Mouse (Mus musculus) bone marrow macrophage, adult 2 months (primary cell): ENCODE results near the gene Soat2.

Experiments used
- CTCF ChIP-seq: IDR thresholded peaks from 2 replicates; pipeline ENCODE4 v1.5.1; 2012; ENCODE audit warnings: low read depth, mild to moderate bottlenecking, low read length, moderate library complexity
- POLR2A ChIP-seq: IDR thresholded peaks from 2 replicates; pipeline ENCODE4 v1.6.1; 2012; ENCODE audit warnings: mild to moderate bottlenecking, low read depth, low read length, borderline replicate concordance

DNA sequence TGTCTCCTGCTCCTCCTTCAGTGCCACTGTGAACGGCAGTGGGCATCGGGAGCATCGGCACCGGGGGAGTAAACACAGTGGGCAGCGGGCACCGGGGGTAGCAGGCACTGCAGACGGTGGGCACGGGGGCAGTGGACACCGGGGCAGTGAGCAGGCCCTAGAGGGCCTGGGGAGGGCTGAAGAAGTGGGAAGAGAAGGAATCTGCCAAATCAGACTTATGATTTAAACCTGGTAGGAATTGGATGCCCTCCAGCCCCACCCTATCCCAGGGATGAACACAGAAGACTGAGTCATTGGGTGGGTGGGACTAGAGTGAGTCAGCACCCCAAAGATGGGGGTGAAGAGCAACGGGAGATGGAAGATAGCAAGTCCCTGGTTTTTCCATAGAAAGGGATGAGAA is 5.0 kb upstream of the Soat2 start:
- TF ChIP-seq POLR2A (no peak), CTCF (no peak)
